Mouse (Mus musculus) MEL (cell line): ENCODE measurements around the gene Gm26741. TPM values are rescaled to one million over a fixed set of nuclear protein-coding genes. Genes with fewer than 3 reads are reported as not detected.

Source experiments
- DNase-seq: peaks from one replicate; pipeline ENCODE4 v3.0.0; 2011; ENCODE audit warnings: low read depth, low spot score
- H3K27ac ChIP-seq: 2 replicates; pipeline ENCODE4 v1.5.1; 2012; ENCODE audit warnings: low read depth, mild to moderate bottlenecking, control low read depth, low read length, moderate library complexity; ENCODE audit not compliant: control insufficient read depth
- H3K27me3 ChIP-seq, 2 experiments: fragments of 150-350 bp in 1 of 2; sonication (generic) in 1 of 2; 2 replicates each; pipeline ENCODE4 v1.6.1; 2012; ENCODE audit warnings: low read length in 2 of 2, mild to moderate bottlenecking in 2 of 2, improper control_type of control experiment in 1 of 2, moderate library complexity in 1 of 2; ENCODE audit not compliant: insufficient read depth in 2 of 2, control insufficient read depth in 1 of 2
- H3K36me3 ChIP-seq, 2 experiments: 2 replicates each; pipeline ENCODE4 v1.6.1; 2012 to 2014; ENCODE audit warnings: low read length in 2 of 2, improper control_type of control experiment in 1 of 2, inconsistent platforms in 1 of 2, mild to moderate bottlenecking in 1 of 2; ENCODE audit not compliant: insufficient read depth in 2 of 2, control insufficient read depth in 1 of 2
- H3K4me1 ChIP-seq, 2 experiments: fragments of 150-350 bp in 1 of 2; sonication (generic) in 1 of 2; 2 replicates each; pipeline ENCODE4 v1.6.1; 2012; ENCODE audit warnings: low read length in 2 of 2, improper control_type of control experiment in 1 of 2, mild to moderate bottlenecking in 1 of 2; ENCODE audit not compliant: insufficient read depth in 2 of 2, control insufficient read depth in 1 of 2
- H3K4me3 ChIP-seq, 2 experiments: fragments of 150-350 bp in 1 of 2; sonication (generic) in 1 of 2; 2 replicates each; pipeline ENCODE4 v1.5.1; 2012; ENCODE audit warnings: low read depth in 2 of 2, low read length in 2 of 2, mild to moderate bottlenecking in 2 of 2, moderate library complexity in 2 of 2, control low read depth in 1 of 2, improper control_type of control experiment in 1 of 2; ENCODE audit not compliant: control insufficient read depth in 1 of 2, insufficient read depth in 1 of 2
- H3K79me2 ChIP-seq: 2 replicates; pipeline ENCODE4 v1.6.1; 2012; ENCODE audit warnings: mild to moderate bottlenecking, low read length, moderate library complexity; ENCODE audit not compliant: control insufficient read depth, poor library complexity, insufficient read depth
- H3K9ac ChIP-seq: 2 replicates; pipeline ENCODE4 v1.6.1; 2012; ENCODE audit warnings: low read depth, mild to moderate bottlenecking, control low read depth, low read length, moderate library complexity; ENCODE audit not compliant: control insufficient read depth, poor library complexity, severe bottlenecking
- H3K9me3 ChIP-seq: fragments of 150-350 bp; sonication (generic); replicated peaks from 2 replicates; pipeline ENCODE4 v1.6.1; 2012; ENCODE audit warnings: mild to moderate bottlenecking, low read length, improper control_type of control experiment, moderate library complexity; ENCODE audit not compliant: insufficient read depth
- CHD2 ChIP-seq: IDR thresholded peaks from 2 replicates; pipeline ENCODE4 v1.6.1; 2011; ENCODE audit warnings: low read length, improper control_type of control experiment
- ETS1 ChIP-seq: IDR thresholded peaks from 2 replicates; pipeline ENCODE4 v1.6.1; 2012; ENCODE audit warnings: low read depth, mild to moderate bottlenecking, inconsistent platforms, low read length, improper control_type of control experiment, moderate library complexity
- GATA1 ChIP-seq: IDR thresholded peaks from 2 replicates; pipeline ENCODE4 v1.6.1; 2011; ENCODE audit warnings: low read depth, low read length, improper control_type of control experiment
- JUND ChIP-seq: IDR thresholded peaks from 2 replicates; pipeline ENCODE4 v1.6.1; 2011; ENCODE audit warnings: low read depth, mild to moderate bottlenecking, improper control_type of control experiment, low read length
- MXI1 ChIP-seq: IDR thresholded peaks from 2 replicates; pipeline ENCODE4 v1.6.1; 2011; ENCODE audit warnings: mild to moderate bottlenecking, low read depth, low read length, improper control_type of control experiment
- POLR2A ChIP-seq, 2 experiments: IDR thresholded peaks; 2 replicates each; pipeline ENCODE4 v1.6.1; 2011 to 2012; ENCODE audit warnings: low read length in 2 of 2, mild to moderate bottlenecking in 2 of 2, control low read depth in 1 of 2, improper control_type of control experiment in 1 of 2, low read depth in 1 of 2, moderate library complexity in 1 of 2; ENCODE audit not compliant: control insufficient read depth in 1 of 2, insufficient read depth in 1 of 2, poor library complexity in 1 of 2
- RAD21 ChIP-seq: IDR thresholded peaks from 2 replicates; pipeline ENCODE4 v1.6.1; 2011; ENCODE audit warnings: mild to moderate bottlenecking, low read depth, low read length, improper control_type of control experiment
- RCOR1 ChIP-seq: IDR thresholded peaks from 2 replicates; pipeline ENCODE4 v1.6.1; 2012; ENCODE audit warnings: low read depth, mild to moderate bottlenecking, inconsistent platforms, low read length, improper control_type of control experiment
- TAL1 ChIP-seq: IDR thresholded peaks from 2 replicates; pipeline ENCODE4 v1.6.1; 2012; ENCODE audit warnings: mild to moderate bottlenecking, inconsistent platforms, low read length, moderate library complexity, mixed read lengths
- TBP ChIP-seq: IDR thresholded peaks from 2 replicates; pipeline ENCODE4 v1.8.0; 2011; ENCODE audit warnings: low read depth, low read length, improper control_type of control experiment
- UBTF ChIP-seq: IDR thresholded peaks from 2 replicates; pipeline ENCODE4 v1.6.1; 2012; ENCODE audit warnings: low read depth, mild to moderate bottlenecking, inconsistent platforms, low read length, improper control_type of control experiment, moderate library complexity, borderline replicate concordance; ENCODE audit not compliant: insufficient read depth
- ZMIZ1 ChIP-seq: IDR thresholded peaks from 2 replicates; pipeline ENCODE4 v1.6.1; 2012; ENCODE audit warnings: low read depth, mild to moderate bottlenecking, inconsistent platforms, low read length, improper control_type of control experiment, moderate library complexity
- polyA plus RNA-seq, 2 experiments: library from polyadenylated mRNA; stranded (reverse) in 1 of 2; unstranded in 1 of 2; fragments of >175 nt in 1 of 2; fragments of >200 nt in 1 of 2; gene quantifications; 2 replicates each; pipeline versions ENCODE4 v1.2.1 to v1.2.4; 2012; ENCODE audit warnings: low replicate concordance in 2 of 2, low read depth in 1 of 2; ENCODE audit not compliant: insufficient read length in 2 of 2, insufficient read depth in 1 of 2, missing spikeins in 1 of 2
- total RNA-seq: library from RNA; depleted of rRNA; stranded (reverse); fragments of 300-350 nt; gene quantifications from 2 replicates; pipeline ENCODE4 v1.2.3, GENCODE M21; 2012; rRNA removed

Gm26741 gene
- total and polyA plus RNA-seq, 3 experiments, result not detected

DNA sequence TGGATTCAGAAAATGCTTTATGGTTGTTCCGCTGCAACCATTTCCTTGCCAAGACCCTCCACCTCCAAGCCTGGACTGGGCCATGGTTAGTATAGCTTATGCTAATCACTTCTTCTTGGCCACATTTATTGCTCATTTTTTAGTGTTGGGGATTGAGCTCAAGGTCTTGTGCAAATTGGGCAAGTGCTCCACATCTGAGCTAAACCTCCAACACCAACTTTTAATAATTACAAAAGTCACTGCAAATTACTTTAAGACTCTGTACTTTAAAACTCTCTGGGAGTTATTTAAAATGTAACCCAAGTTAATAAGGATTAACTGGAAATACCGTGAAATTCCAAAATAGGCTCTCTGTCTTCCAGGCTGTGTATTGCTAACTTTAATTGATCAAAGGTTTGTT lies 49.0 kb downstream of the Gm26741 start:
- no peak overlapping the region for H3K9ac ChIP-seq
- H3K27ac ChIP-seq, result no peak overlapping the region
- no peaks in the 10 kb centered on the region for H3K27me3 ChIP-seq
- no peaks in the 10 kb centered on the region for H3K9me3 ChIP-seq
- no peak for TF ChIP-seq RCOR1
- no peak for TF ChIP-seq RAD21
- no peak for TF ChIP-seq TAL1
- TF ChIP-seq POLR2A (IDR thresholded peaks at IDR 0.05; ENCODE audit: control insufficient read depth in 1 of 2, insufficient read depth in 1 of 2, low read depth in 1 of 2, low read length in 2 of 2, poor library complexity in 1 of 2), result no peak
- no peak for TF ChIP-seq TBP
- TF ChIP-seq CHD2, result no peak
- TF ChIP-seq MXI1, result no peak
- no peak for TF ChIP-seq ETS1
- TF ChIP-seq UBTF, result no peak
- no peak for TF ChIP-seq JUND
- no peak for TF ChIP-seq ZMIZ1
- no peak for TF ChIP-seq GATA1
- no peak for DNase-seq
- H3K4me1 ChIP-seq, result peaks cover 6 to 14% of the 10 kb centered on the region in 2 experiments
- H3K36me3 ChIP-seq, result peaks cover 0 to 15% of the 10 kb centered on the region in 2 experiments; a peak in 2 of 4 replicates
- H3K4me3 ChIP-seq, result no peak overlapping the region
- H3K79me2 ChIP-seq, result no peaks in the 10 kb centered on the region

Other genes starting within 250 kb of the Gm26741 start
- gene Ros1, start 163.5 kb upstream of the Gm26741 start, total RNA-seq, result not detected in 2 replicates
- gene Ros1, start 163.5 kb upstream of the Gm26741 start, polyA plus RNA-seq, result not detected
- 4.0 and 4.5 TPM in 2 replicates for gene Dcbld1, start 125.1 kb upstream of the Gm26741 start, total RNA-seq
- 1 to 10 TPM in 1 of 2 experiments, not detected in 1; 7.1 TPM for gene Dcbld1, start 125.1 kb upstream of the Gm26741 start, polyA plus RNA-seq
- 6.2 and 6.4 TPM in 2 replicates for gene Gopc, start 23.4 kb downstream of the Gm26741 start, total RNA-seq
- 1 to 10 TPM in 1 of 2 experiments, not detected in 1; 8.2 TPM for gene Gopc, start 23.4 kb downstream of the Gm26741 start, polyA plus RNA-seq
- 0.12 and 0.13 TPM in 2 replicates for gene Nepn, start 30.2 kb downstream of the Gm26741 start, total RNA-seq
- under 1 TPM in 1 of 2 experiments, not detected in 1; 0.17 TPM for gene Nepn, start 30.2 kb downstream of the Gm26741 start, polyA plus RNA-seq
- gene Nus1, start 58.8 kb downstream of the Gm26741 start, total RNA-seq, result 24.8 and 25.6 TPM in 2 replicates
- 10 to 100 TPM; 43.5 to 52.4 TPM for gene Nus1, start 58.8 kb downstream of the Gm26741 start, polyA plus RNA-seq